Mouse (Mus musculus) intestine, embryonic 14.5 days (tissue): Measurements from ENCODE around the gene Srgap3. TPM values are rescaled to one million over a fixed set of nuclear protein-coding genes. Genes with fewer than 3 reads are reported as not detected.
A peak's percentile ranks its signal among the peaks of the same experiment; 100 is the strongest.
"Not testable (repeated sequence)": the region's sequence is repeated elsewhere in the genome, so short reads cannot be mapped to it uniquely, and the experiment has no call there.

Source experiments
- ATAC-seq: fragments of 200-750 bp; cut with Nextera tagmentation; replicated peaks from 2 replicates; pipeline ENCODE4 v1.8.0; 2017; ENCODE audit warnings: low read depth, moderate number of reproducible peaks, moderate TSS enrichment, moderate library complexity; ENCODE audit not compliant: low FRiP score, low TSS enrichment
- DNase-seq: peaks from one replicate; pipeline ENCODE4 v3.0.0-alpha.2; 2018; ENCODE audit warnings: low spot score
- H3K27ac ChIP-seq: fragments of 300-500 bp; sonication (generic); 2 replicates; pipeline ENCODE4 v1.5.1; 2014; ENCODE audit warnings: low read depth, mild to moderate bottlenecking, control low read depth
- H3K27me3 ChIP-seq: fragments of 300-500 bp; sonication (generic); replicated peaks from 2 replicates; pipeline ENCODE4 v1.6.1; 2014; ENCODE audit warnings: low read length, control low read depth; ENCODE audit not compliant: control insufficient read depth, insufficient read depth
- H3K36me3 ChIP-seq: fragments of 300-500 bp; sonication (generic); 2 replicates; pipeline ENCODE4 v1.6.1; 2014; ENCODE audit warnings: low read length, control low read depth; ENCODE audit not compliant: control insufficient read depth, insufficient read depth
- H3K4me1 ChIP-seq: fragments of 300-500 bp; sonication (generic); replicated peaks from 2 replicates; pipeline ENCODE4 v1.6.1; 2014; ENCODE audit warnings: low read length, control low read depth, mixed read lengths; ENCODE audit not compliant: control insufficient read depth, insufficient read depth
- H3K4me2 ChIP-seq: fragments of 300-500 bp; sonication (generic); 2 replicates; pipeline ENCODE4 v1.6.1; 2014; ENCODE audit warnings: low read length
- H3K4me3 ChIP-seq: fragments of 300-500 bp; sonication (generic); 2 replicates; pipeline ENCODE4 v1.5.1; 2014; ENCODE audit warnings: low read depth, low read length, control low read depth, mixed read lengths
- H3K9ac ChIP-seq: fragments of 300-500 bp; sonication (generic); 2 replicates; pipeline ENCODE4 v1.6.1; 2014; ENCODE audit warnings: mild to moderate bottlenecking, low read length
- H3K9me3 ChIP-seq: fragments of 300-500 bp; sonication (generic); 2 replicates; pipeline ENCODE4 v1.6.1; 2016; ENCODE audit warnings: low read length, control low read depth; ENCODE audit not compliant: control insufficient read depth
- WGBS: fragments of 180-500 bp; shearing (Covaris S2); extraction: QIAGEN DNeasy Blood & Tissue Kit; methylation state at CpG from one replicate; pipeline ENCODE4 v1.1.7; 2014; 5-methylcytosine and 5-hydroxymethylcytosine counted together
- polyA plus RNA-seq: library from polyadenylated mRNA; unstranded; fragments of >200 nt; fragmentation: Nextera tagmentation; extraction: Ambion mirVana; gene quantifications from 2 replicates; pipeline ENCODE4 v1.2.1, GENCODE M21; 2014

The Srgap3 gene
- polyA plus RNA-seq, 1 experiment from 2014 or later: 6.8 TPM

GRCm38 (mm10) chr6:112713951-112714350, 233.1 kb downstream of the Srgap3 start:
- ATAC-seq (no peak), DNase-seq (no peak)
- no peak overlapping the region for H3K4me3 ChIP-seq
- no peak overlapping the region for H3K9ac ChIP-seq
- no peaks in the 10 kb centered on the region for H3K36me3 ChIP-seq
- WGBS: 82% methylated on average over 3 of the region's 3 CpGs
- H3K27me3 ChIP-seq: no peaks in the 10 kb centered on the region
- no peaks in the 10 kb centered on the region for H3K4me1 ChIP-seq
- H3K27ac ChIP-seq: no peak overlapping the region
- H3K4me2 ChIP-seq: no peak overlapping the region
- no peaks in the 10 kb centered on the region for H3K9me3 ChIP-seq

GRCm38 (mm10) chr6:112702296-112702695, 244.8 kb downstream of the Srgap3 start:
- DNase-seq, H3K9ac ChIP-seq, H3K36me3 ChIP-seq, H3K27me3 ChIP-seq, H3K4me2 ChIP-seq, H3K4me1 ChIP-seq, H3K4me3 ChIP-seq, H3K9me3 ChIP-seq, H3K27ac ChIP-seq, ATAC-seq: not testable (repeated sequence)
- 80% methylated on average over 4 of the region's 4 CpGs for WGBS

GRCm38 (mm10) chr6:112700392-112700791, 246.7 kb downstream of the Srgap3 start:
- H3K9me3 ChIP-seq: peaks cover 3% of the 10 kb centered on the region; the same call in 1 of the 2 replicates
- ATAC-seq: no peak
- no peak overlapping the region for H3K4me2 ChIP-seq
- WGBS: 2% methylated on average over 1 of the region's 1 CpGs
- H3K9ac ChIP-seq: no peak overlapping the region
- peak; percentile 80 for DNase-seq
- H3K27ac ChIP-seq: no peak overlapping the region
- peaks cover 5% of the 10 kb centered on the region for H3K4me1 ChIP-seq
- H3K36me3 ChIP-seq: no peaks in the 10 kb centered on the region
- H3K27me3 ChIP-seq: no peaks in the 10 kb centered on the region
- no peak overlapping the region for H3K4me3 ChIP-seq

- Histone ChIP-seq H3K27me3 (no peaks in the 10 kb centered on the region), H3K27ac (no peak overlapping the region), H3K4me2 (no peak overlapping the region), H3K9me3 (no peaks in the 10 kb centered on the region), H3K9ac (no peak overlapping the region), H3K4me3 (no peak overlapping the region), H3K4me1 (peaks cover 6% of the 10 kb centered on the region), H3K36me3 (no peaks in the 10 kb centered on the region)
- DNase-seq: no peak
- WGBS: 56% methylated on average over 1 of the region's 1 CpGs
- no peak for ATAC-seq
Measured at GRCm38 (mm10) chr6:112699115-112699514, 248.0 kb downstream of the Srgap3 start.

GRCm38 (mm10) chr6:112696056-112696950, 250.8 kb downstream of the Srgap3 start, which contains the start of gene Rad18:
TSS of gene Rad18 (minus strand) at chr6:112696686.
- peak; percentile 89 for DNase-seq
- Histone ChIP-seq H3K9ac (peak within 1 kb of the TSS; percentile 78), H3K4me2 (peak within 1 kb of the TSS; percentile 71), H3K27me3 (no peaks in the 10 kb centered on the region), H3K4me1 (peaks cover 6% of the 10 kb centered on the region), H3K36me3 (peaks cover 12% of the 10 kb centered on the region; the same call in 1 of the 2 replicates), H3K27ac (peak within 1 kb of the TSS; percentile 62), H3K9me3 (no peaks in the 10 kb centered on the region), H3K4me3 (peak within 1 kb of the TSS; percentile 84)
- under 1% methylated on average over 77 of the region's 77 CpGs for WGBS
- ATAC-seq: peak; percentile 95

GRCm38 (mm10) chr6:112694492-112694891, 252.6 kb downstream of the Srgap3 start:
- WGBS: 92% methylated on average over 5 of the region's 5 CpGs
- Histone ChIP-seq H3K9ac (no peak overlapping the region), H3K36me3 (peaks cover 23% of the 10 kb centered on the region; the same call in 1 of the 2 replicates), H3K27ac (no peak overlapping the region), H3K9me3 (no peaks in the 10 kb centered on the region), H3K4me2 (no peak overlapping the region), H3K4me1 (peaks cover 6% of the 10 kb centered on the region), H3K4me3 (no peak overlapping the region), H3K27me3 (no peaks in the 10 kb centered on the region)
- DNase-seq (no peak), ATAC-seq (no peak)

- Histone ChIP-seq H3K27ac (no peak overlapping the region), H3K4me3 (no peak overlapping the region), H3K4me2 (no peak overlapping the region), H3K27me3 (no peaks in the 10 kb centered on the region), H3K9me3 (no peaks in the 10 kb centered on the region), H3K4me1 (peaks cover 6% of the 10 kb centered on the region), H3K9ac (no peak overlapping the region), H3K36me3 (peaks cover 32% of the 10 kb centered on the region; the same call in 1 of the 2 replicates)
- 92% methylated on average over 1 of the region's 1 CpGs for WGBS
- no peak for ATAC-seq
- DNase-seq: no peak
Measured at GRCm38 (mm10) chr6:112691523-112691922, 255.5 kb downstream of the Srgap3 start.

GRCm38 (mm10) chr6:112688033-112688432, 259.0 kb downstream of the Srgap3 start:
- 94% methylated on average over 3 of the region's 3 CpGs for WGBS
- H3K9me3 ChIP-seq: no peaks in the 10 kb centered on the region

More at GRCm38 (mm10) chr6:112688033-112688432, 259.0 kb downstream of the Srgap3 start:
- Histone ChIP-seq H3K4me3 (no peak overlapping the region), H3K4me1 (no peaks in the 10 kb centered on the region), H3K27me3 (no peaks in the 10 kb centered on the region), H3K9ac (no peak overlapping the region), H3K36me3 (peaks cover 43% of the 10 kb centered on the region), H3K4me2 (no peak overlapping the region), H3K27ac (no peak overlapping the region)
- DNase-seq (no peak), ATAC-seq (no peak)
